Mouse (Mus musculus) kidney, postnatal 4 days (tissue): ENCODE results near the gene Cdip1.

Experiments
- DNase-seq, 2 experiments: peaks; one replicate each; pipeline ENCODE4 v3.0.0; 2021; ENCODE audit warnings: mixed read lengths in 2 of 2

Cdip1 gene

DNA sequence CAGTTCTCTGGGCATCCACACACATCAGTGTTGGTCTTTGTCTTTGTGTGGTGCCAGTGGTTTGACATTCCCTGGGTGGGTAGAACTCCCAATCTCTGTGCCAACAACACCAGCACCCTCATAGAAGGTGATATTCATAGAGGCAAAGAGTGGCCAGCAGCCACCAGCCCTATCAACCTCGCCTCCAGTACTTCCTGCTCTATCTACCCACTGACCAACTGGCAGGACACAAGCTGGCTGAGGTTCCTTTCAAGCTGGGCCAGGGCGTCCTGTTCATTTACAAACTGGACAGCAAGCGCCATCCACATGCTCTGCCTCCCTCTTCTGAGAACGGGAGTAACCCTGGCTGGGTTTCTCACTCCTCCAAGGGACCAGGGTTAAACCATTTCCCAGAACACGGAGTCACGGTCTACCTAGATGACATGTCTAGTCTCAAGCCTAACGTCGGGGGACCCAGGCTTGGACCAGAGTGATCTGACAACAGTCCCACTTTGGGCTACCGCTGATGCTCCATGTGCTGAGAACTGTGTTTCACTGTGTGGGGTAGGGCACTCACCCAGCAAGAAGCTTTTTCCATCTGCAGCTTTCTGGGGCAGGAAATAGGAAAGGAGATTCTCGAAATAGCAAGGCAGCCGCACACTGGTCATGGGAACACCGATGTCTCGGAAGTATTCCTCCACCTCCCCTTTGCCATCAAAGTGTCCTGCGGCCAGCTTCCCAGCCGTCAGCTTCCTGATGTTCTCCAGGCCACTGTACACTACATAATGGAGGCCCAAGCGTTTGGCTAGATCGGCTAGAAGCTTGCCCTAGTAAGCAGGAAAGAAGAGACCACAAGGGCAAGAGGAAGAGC, 76.0 kb downstream of the Cdip1 start:
- DNase-seq: no peak

DNA sequence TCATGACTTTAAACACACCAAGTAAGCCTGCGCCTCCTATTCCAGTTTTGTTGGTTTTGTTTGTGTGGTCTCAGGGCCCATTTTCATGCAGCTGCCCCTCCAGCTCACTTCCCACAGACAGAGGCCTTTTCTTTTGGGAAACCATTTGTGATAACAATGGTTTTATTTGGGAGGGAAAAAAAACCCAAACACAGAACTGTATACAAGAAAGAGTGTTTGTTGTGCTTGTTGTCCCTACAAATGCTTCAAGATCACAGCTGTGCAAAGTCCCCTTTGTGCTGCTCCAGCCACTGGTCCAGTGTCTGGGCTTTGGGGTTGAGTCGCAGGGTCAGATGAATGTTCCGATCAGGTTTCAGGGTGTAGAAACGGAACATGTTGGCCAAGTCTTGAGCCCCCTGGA, 78.9 kb downstream of the Cdip1 start:
- no peak for DNase-seq

DNA sequence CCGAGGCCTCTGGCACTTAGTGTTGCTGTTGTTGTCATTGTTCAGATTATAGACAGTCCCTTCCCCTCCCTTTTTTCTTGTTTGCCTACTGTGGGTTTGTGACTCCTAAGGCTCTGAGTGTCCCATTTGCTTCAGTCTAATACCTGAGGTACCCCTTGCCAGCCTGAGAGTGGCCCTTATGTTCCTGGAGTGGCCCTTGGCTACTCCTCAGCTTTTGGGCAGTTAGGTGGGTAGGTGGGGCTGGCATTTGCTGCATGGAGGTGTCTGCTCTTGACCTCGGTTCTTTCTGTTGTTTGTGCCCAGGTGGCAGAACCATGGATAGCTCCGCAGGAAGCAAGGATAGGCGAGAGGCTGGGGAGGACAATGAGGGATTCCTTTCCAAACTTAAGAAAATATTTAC, 84.6 kb downstream of the Cdip1 start:
- no peak for DNase-seq

DNA sequence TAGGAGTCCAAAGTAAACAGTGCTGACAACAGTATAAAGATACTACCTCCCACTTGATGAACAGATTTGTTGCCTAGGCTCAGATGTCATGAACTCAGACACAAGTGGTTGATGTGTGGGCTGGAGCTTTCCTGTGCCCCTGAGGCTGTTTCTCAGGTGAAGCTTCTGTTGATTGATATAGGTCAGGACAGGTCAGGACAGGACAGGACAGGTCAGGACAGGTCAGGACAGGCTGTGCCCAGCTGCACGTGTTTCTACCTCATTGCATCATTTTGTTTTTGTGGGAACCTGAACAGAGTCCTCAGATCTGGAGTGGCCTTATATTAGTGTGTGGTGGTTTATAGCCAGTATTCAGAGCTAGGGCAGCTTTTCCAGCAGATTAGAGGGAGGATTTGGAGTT, 87.4 kb downstream of the Cdip1 start:
- no peak for DNase-seq

DNA sequence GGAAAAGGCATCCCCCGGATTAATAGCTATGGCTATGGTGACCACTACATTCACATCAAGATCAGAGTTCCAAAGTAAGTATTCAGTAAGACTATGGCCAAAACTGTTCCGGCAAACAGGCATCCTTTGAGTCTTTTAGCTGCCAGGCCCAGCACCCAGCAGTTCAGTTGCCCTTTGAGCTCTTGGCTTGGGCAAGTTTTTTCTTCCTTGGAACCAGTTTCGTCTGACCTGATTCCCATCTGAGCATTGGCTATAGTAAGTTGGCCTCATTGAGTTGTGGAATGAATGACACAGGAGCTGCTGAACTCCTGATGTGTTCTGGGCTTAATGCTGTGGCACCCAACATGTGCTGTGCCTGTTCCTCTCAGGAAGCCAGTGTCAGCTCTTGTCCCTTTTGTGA, 88.9 kb downstream of the Cdip1 start:
- DNase-seq: no peak
